Mouse (Mus musculus) retina, postnatal 7 days (tissue): ENCODE data around the gene 1700030J22Rik.

ENCODE experiments used
- DNase-seq: peaks from one replicate; pipeline ENCODE4 v3.0.0-alpha.2; 2012; ENCODE audit warnings: low read depth, low spot score

The 1700030J22Rik gene

DNA sequence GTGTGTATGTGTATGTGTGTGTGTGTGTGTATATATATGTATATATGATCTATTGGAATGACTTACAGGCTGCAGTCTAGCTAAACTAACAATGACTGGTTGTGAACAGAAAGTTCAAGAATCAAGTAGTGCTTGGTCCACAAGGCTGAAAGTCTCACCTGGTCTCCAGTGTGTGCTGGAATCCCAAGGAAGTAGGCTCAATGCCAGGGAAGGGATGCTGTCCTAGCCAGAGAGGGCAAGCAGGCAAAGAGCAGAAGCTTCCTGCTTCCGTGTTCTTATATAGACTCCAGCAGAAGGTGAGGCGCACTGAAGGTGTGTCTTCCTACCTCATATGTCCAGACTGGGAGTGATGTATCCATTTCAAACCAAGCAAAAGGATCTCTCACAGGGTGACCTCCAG is 27.0 kb downstream of the 1700030J22Rik start:
- no peak for DNase-seq

DNA sequence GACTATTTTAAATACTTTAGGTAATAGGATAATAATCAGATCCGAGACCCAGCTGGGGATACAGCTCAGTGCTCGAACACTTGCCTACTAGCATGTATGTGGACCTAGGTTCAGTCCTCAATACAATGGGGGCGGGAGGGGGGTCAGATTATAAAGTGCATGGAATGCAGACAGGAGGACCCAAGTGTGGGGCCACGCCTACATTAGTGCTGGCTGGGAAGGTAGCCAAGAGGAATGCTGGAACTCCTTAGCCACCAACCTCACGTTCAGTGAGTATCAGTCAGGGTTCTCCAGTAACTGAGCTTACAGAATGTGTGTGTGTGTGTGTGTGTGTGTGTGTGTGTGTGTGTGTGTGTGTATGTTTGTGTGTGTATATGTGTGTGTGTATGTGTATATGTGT is 27.4 kb downstream of the 1700030J22Rik start:
- DNase-seq, result no peak

- no peak for DNase-seq
Observed at GRCm38 (mm10) chr8:116947589-116947988, 31.2 kb downstream of the 1700030J22Rik start.

- DNase-seq, result no peak
Observed at GRCm38 (mm10) chr8:116946851-116947250, 31.9 kb downstream of the 1700030J22Rik start.

DNA sequence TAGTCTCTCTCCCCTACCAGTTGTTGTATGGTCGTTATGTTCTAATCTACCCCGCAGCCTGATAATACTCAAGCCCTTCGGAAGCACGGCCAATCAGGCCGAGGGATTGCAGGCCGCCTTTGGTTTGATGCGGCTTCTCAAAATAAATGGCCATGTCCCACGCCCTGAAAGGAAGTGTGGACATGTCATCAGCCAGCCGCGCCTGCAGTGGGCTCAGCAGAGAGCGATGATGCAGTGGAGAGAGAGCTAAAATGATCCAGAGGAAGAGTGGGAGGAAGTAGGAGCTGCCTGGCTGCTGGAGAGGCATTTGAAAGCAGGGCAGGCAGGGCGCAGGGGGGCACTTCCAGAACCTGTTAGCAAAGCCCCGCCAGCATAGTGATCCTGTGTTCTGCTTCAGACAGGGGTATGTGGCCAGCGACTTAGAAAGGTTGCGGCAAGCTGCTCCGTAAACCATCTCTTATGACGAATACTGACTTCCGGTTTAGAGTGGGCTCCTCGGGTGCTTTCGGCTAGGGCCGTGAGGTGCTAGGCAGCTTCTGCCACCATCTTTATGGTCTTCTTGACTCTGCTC is 32.4 kb downstream of the 1700030J22Rik start:
- DNase-seq, result no peak

- no peak for DNase-seq
Observed at GRCm38 (mm10) chr8:116945169-116945910, 33.4 kb downstream of the 1700030J22Rik start.

DNA sequence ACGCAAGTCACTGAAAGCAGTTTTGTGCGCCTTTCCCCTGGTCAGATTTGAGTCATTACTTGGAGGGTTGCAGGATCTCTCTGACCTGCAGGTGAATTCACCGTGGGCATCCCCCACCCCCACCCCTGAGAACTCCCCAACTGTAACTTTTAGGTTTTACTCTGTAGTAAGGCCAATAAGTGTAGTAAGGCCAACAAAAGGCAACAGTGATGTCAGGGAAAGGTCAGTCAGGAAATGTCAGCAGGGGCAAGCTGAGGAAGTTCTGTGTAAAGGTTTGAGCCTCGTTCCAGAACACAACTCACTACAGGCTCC is 34.4 kb downstream of the 1700030J22Rik start:
- DNase-seq, result no peak

DNA sequence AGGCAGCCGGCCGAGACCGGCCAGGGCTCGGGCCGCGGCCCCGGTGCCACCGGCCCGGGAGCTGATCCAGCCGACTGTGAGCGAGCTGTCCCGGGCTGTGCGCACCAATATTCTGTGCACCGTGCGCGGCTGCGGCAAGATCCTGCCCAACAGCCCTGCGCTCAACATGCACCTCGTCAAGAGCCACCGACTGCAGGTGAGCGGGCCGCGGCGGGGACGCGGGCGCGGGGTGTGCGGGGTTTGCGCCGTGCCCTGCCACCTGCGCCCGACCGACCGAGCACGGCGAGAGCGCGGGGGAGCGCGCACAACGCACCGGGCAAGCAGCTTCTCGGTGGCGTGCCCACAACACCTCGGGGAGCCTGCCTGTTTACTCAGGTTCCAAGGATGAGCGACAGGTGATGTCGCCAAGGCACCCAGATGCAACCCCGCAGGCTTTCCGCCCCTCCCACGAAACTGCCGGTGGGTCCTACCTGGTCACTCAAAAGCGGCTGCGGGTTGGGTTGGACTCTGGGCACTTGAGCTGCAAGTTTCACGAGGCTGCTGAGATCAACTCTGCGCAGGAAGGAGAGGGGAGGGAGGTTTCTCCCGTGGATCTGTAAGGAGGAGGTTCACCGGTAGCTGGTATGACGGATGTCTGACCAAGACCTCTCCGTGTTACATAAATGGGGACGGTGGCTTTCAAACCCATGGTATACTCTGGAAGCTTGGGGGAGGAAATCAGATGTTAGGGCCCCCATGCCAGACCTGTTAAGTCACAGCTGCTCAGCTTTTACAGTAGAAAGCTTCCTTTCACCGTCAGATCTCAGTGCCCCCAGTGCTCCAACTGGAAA is 35.0 kb downstream of the 1700030J22Rik start:
- DNase-seq, result no peak

DNA sequence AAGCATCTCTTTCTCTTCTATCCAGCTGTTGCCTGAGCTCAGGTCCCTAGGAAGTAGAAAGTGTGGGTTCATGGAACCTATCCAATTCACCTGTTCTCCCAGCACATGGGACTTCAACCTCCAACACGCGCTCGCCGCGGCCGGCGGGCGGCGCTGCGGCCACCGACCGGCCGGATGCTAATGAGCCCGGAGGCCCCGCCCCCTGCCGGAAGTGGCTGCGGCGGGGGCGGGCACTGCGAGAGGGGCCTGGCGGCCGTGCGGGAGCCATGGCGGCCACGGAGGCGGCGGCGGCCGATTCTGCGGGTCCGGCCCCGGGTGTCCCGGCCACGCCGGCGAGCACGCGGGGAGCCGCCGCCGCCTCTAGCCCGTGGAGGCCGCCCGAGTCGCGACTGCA is 35.6 kb downstream of the 1700030J22Rik start, which contains the start of gene Atmin:
Gene Atmin (plus strand): TSS at position 233 of the 394 bp plus-strand sequence.
- DNase-seq, result peak; percentile 84

DNA sequence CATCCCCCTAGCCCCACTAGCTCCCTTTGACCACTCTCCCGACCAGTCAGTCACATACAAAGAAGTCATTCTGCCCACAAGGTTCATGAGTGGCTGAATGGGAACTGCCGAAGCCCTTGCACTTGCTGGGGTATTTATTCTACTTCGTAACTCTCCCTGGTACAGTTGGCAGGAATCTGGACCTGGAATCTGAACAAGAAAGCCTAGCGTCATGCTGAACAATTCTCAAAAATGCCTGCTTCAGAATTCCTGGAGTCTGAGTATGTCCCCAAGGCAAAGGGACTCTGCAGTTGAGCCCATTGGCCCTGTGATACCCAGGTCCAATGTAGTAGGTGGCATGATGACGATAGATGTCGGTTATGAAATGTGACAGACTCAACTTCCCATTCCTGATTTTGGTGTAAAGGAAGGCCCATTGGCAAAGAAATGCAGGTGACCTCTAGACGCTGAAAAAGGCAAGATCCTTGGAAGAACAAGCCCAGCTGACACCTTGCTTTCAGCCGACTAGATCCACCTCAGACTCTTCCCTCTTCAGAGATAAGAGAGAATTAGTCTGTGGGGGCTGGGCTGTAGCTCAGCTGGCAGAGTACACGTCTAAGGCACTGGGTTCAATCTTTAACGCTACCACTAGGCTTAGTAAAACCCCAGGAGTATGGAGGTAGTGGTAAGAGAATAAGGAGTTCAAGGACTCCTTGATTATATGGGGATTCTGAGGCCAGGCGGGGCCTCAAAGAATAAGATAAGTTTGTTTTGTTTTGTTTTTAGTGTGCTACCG is 36.3 kb downstream of the 1700030J22Rik start:
- no peak for DNase-seq

DNA sequence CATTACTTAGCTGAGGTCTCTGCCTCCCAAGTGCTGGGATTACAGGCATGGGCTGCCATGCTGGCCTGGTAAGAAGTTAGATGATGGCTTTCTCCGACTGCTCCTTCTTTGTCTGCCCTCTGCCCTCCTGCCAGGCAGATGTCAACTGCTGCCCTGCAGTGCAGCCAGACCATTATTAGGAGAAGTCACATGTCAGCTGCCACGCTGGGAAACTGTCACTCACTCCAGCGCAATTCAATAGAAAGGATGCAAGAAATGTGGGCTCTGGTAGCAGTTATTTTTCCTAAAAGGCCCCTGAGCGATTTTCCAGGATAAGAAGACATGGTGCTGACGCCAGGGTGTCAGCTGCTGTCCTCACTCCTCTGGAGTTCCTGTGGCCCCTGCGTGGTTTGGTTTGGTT is 43.3 kb downstream of the 1700030J22Rik start:
- DNase-seq, result no peak

DNA sequence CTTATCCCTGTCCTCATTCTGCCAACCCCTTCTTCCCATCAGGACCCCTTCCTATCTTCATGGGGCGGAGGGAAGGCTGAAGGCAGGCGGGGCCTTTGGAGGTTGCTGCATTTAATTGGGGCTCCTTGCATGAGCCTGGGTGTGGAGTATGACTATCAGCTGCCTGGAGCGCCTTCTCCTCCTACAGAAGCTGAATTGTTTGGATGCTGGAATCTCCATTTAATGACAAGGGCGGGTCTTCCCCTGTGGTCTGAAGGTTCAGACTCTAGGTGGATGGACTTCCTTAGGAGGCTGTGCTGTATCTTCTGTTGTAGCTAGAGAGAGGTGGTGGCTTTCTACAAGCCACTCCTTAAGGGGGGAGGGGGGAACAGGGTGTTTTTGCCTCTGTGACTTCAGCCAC is 43.8 kb downstream of the 1700030J22Rik start:
- no peak for DNase-seq

- DNase-seq, result no peak
Observed at GRCm38 (mm10) chr8:116928588-116928987, 50.2 kb downstream of the 1700030J22Rik start.

DNA sequence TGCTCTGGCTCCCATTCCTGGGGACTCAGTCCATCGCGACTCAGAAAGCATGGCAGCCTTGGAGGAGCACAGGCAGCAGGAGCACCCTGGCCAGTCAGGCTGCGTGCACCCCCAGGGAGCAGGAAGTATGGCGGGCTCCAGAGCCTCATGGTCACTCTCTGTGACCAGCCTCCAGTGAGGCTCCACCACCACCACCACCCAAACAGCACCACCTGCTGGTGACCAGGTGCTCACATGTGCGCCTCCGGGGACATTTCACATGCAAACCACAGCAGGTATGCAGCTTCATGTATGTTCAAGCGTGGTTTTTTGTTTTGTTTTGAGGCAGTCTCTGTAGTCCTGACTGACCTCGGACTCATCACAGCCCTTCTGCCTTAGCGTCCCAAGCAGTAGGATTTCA is 50.9 kb downstream of the 1700030J22Rik start:
- no peak for DNase-seq

GRCm38 (mm10) chr8:116923526-116923925 is 55.2 kb downstream of the 1700030J22Rik start:
- DNase-seq, result no peak

DNA sequence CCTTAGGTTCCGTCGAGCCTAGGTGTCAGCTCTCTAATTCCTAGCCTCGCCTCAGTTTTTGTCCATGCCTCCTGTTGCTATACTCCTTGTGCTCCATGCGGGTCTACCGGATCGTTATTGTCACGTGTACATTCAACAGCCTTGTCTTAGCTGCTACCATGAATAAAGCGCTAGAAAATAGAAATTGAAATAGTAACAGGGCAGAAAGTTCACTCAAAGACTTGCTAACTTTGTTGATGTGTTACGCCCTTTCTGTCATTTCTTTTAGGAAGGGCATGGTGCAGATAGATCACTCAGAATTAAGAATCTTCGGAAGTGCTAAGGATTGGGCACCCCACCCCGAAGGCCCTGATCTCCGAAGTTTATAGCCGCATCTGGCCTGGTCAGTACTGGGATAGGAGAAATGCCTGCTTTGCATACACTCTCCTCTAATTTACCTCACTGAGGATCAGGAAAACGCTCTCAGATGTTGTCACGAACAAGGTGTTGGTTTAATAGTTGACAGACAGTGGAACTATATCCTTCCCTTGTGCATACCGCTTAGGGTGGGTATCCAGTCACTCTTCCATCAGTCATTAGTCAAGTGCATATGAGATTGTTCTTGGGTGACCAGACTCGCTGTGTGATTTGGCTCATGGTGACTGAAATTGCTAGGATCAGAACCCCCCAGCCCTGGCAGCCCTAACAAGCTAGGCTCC is 56.5 kb downstream of the 1700030J22Rik start:
- DNase-seq, result no peak

DNA sequence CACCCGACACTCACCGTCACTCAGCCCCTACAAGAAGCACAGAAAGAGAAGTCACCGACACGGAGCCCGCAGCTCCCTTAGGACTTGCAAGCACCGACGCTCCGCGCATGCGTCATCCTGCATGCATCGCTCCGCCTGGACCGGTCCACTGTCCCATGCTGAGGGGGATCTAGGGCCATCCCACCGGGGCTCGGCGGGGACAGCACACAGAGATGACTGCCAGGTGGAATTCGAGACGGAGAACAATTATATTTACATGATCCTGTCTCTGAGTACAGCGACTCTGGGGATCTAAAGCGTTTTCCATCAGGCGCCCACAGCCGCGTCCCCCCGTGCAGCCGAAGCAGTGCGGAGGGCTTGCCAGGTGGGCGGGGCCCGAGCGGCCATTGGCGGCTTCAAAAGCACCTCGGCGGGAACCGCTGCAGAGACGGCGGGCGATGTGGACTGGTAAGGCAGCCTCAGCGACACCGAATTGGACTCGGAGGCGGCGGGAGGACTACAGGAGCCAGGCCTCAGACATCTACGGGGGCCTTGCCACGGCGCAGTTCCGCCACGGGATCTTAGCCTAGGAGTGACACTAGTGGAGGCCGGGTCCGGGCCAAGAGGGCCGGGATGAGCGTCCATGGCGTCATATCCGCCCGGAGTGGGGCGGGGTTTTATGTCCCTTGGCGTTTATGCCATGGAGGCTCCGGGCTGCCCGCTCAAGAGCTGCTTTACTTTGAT is 57.3 kb downstream of the 1700030J22Rik start, which contains the start of the genes Cmc2 and Cenpn:
Gene Cmc2 (minus strand): TSS at position 119 of the 723 bp plus-strand sequence.
Gene Cenpn (plus strand): TSS at position 394 of the 723 bp plus-strand sequence.
- peak; percentile 96 for DNase-seq

DNA sequence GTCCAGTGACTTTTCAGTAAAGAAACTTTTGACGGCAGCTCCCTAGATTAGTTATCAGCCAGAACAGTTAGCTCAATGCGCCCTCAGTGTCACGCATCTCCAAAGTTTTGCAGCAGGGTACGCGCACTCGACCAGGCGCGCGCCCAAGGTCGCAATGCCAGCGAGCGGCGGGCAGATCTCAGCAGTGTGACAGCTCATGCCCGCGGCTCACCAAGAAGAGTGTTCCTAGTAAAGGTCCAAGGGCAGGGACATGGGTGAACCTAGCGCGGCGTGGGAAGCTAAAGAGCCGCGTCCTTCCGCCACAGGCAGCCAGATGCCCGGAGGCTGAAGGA is 57.8 kb downstream of the 1700030J22Rik start:
- no peak for DNase-seq
